Mouse (Mus musculus): Measurements from ENCODE around the gene Luc7l2.
A peak's percentile ranks its signal among the peaks of the same experiment; 100 is the strongest.

The Luc7l2 gene

GRCm38 (mm10) chr6:38580112-38580857 is 29.2 kb downstream of the Luc7l2 start:
- DNase-seq, result no peak

- DNase-seq, result no peak
Measured at GRCm38 (mm10) chr6:38581711-38582110, 30.6 kb downstream of the Luc7l2 start.

GRCm38 (mm10) chr6:38597481-38597880 is 46.3 kb downstream of the Luc7l2 start:
- DNase-seq, result peak; percentile 8

- peak; percentile 14 for DNase-seq
Measured at GRCm38 (mm10) chr6:38609892-38610291, 58.8 kb downstream of the Luc7l2 start.

- no peak for DNase-seq
Measured at GRCm38 (mm10) chr6:38622406-38622805, 71.3 kb downstream of the Luc7l2 start.

GRCm38 (mm10) chr6:38623457-38623856 is 72.3 kb downstream of the Luc7l2 start:
- no peak for DNase-seq

GRCm38 (mm10) chr6:38624439-38624838 is 73.3 kb downstream of the Luc7l2 start:
- DNase-seq, result peak; percentile 32

- DNase-seq, result no peak
Measured at GRCm38 (mm10) chr6:38626086-38626485, 75.0 kb downstream of the Luc7l2 start.

GRCm38 (mm10) chr6:38627081-38627480 is 75.9 kb downstream of the Luc7l2 start:
- DNase-seq, result no peak

- DNase-seq, result no peak
Measured at GRCm38 (mm10) chr6:38627486-38627885, 76.4 kb downstream of the Luc7l2 start.

- DNase-seq, result no peak
Measured at GRCm38 (mm10) chr6:38629556-38629955, 78.4 kb downstream of the Luc7l2 start.

- DNase-seq, result no peak
Measured at GRCm38 (mm10) chr6:38632826-38633225, 81.7 kb downstream of the Luc7l2 start.

GRCm38 (mm10) chr6:38634461-38634860 is 83.3 kb downstream of the Luc7l2 start:
- no peak for DNase-seq

- DNase-seq, result peak; percentile 47
Measured at GRCm38 (mm10) chr6:38635941-38636851, 85.1 kb downstream of the Luc7l2 start.

- DNase-seq, result peak; percentile 87
Measured at GRCm38 (mm10) chr6:38636852-38637618, 85.9 kb downstream of the Luc7l2 start, which contains the start of gene Klrg2. Gene Klrg2 (minus strand): TSS chr6:38637242.

- no peak for DNase-seq
Measured at GRCm38 (mm10) chr6:38640401-38640800, 89.3 kb downstream of the Luc7l2 start.

- DNase-seq, result peak; percentile 14
Measured at GRCm38 (mm10) chr6:38641228-38641627, 90.1 kb downstream of the Luc7l2 start.

- DNase-seq, result no peak
Measured at GRCm38 (mm10) chr6:38641645-38642044, 90.5 kb downstream of the Luc7l2 start.

- no peak for DNase-seq
Measured at GRCm38 (mm10) chr6:38642593-38642992, 91.5 kb downstream of the Luc7l2 start.

GRCm38 (mm10) chr6:38643039-38643438 is 91.9 kb downstream of the Luc7l2 start:
- DNase-seq, result no peak

GRCm38 (mm10) chr6:38649545-38649944 is 98.4 kb downstream of the Luc7l2 start:
- DNase-seq, result peak; percentile 41

- peak; percentile 83 for DNase-seq
Measured at GRCm38 (mm10) chr6:38650263-38650937, 99.3 kb downstream of the Luc7l2 start.

All from lung, postnatal 36 days (tissue).